ENCODE assay signal across 9 mouse cellular contexts in the genomic region with DNA sequence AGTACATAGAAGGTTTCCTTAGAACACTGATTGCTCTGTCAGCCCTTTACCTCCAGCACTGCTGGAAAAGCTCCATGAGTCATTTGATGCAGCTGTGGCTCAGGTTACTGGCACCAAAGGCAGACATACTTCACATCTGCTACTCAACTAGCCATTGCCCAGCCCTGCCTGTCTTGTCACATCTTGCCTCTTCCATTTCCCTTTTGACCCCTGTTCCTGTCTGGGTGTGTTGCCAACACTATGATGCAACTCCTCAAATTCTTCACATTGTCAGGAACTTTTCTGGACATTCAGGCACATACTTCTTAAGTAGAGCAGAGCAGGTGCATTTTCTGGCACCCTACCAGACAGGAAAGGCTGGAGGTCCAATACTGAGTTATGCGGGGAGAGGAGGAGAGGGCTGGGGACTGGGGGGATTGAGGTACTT.
DNase-seq lines count a peak whose midpoint lies in the region; ATAC-seq and TF ChIP-seq lines count a peak whose summit lies in the region.
"Had no signal": no experiment of that assay in that cellular context is flagged by ENCODE, and none has a peak within 500 bp of the region (broad histone marks: within the 10 kb centered on the region; RNA-seq: fewer than 3 reads in every experiment).

No protein-coding gene starts in this region.

- DNase-seq in heart, adult 18-20 months: peak; percentile 20 to 39
- DNase-seq in fibroblast of lung, adult 2 months (ENCODE audit: low read depth): peak; percentile 95
- peak; percentile 49 for DNase-seq in kidney, postnatal 10 days
- no peak for DNase-seq in layer of hippocampus, postnatal 10 days (ENCODE audit: low spot score in 2 of 2)
- no peak for DNase-seq in thymus, postnatal 14 days
- no peak for DNase-seq in hindbrain, embryonic 11.5 days (ENCODE audit: low spot score)
- DNase-seq: thymus, postnatal 25 days had no signal

- H3K4me2 ChIP-seq in heart, embryonic 12.5 days: no peak overlapping the region
- H3K4me2 ChIP-seq in myocyte (ENCODE audit: low read depth): peak overlapping the region; percentile 46
- H3K4me2 ChIP-seq in hindbrain, embryonic 11.5 days (replicated peaks; ENCODE audit: low read depth, low read length): no peak overlapping the region

- no peaks in the 10 kb centered on the region for H3K36me3 ChIP-seq in heart, embryonic 12.5 days
- no peaks in the 10 kb centered on the region for H3K36me3 ChIP-seq in myocyte (ENCODE audit: control insufficient read depth, insufficient read depth)
- H3K36me3 ChIP-seq in hindbrain, embryonic 11.5 days (ENCODE audit: control insufficient read depth, insufficient read depth, low read length): no peaks in the 10 kb centered on the region

- no peak overlapping the region for H3K9ac ChIP-seq in heart, embryonic 12.5 days
- H3K9ac ChIP-seq in hindbrain, embryonic 11.5 days (ENCODE audit: low read depth, low read length): no peak overlapping the region

- no peaks in the 10 kb centered on the region for H3K27me3 ChIP-seq in heart, embryonic 12.5 days (replicated peaks)
- no peaks in the 10 kb centered on the region for H3K27me3 ChIP-seq in myocyte (ENCODE audit: control insufficient read depth, insufficient read depth, insufficient read length)
- H3K27me3 ChIP-seq in hindbrain, embryonic 11.5 days (ENCODE audit: control insufficient read depth, insufficient read depth, low read length): no peaks in the 10 kb centered on the region

- no peak for TF ChIP-seq POLR2A in myocyte (IDR thresholded peaks at IDR 0.05; ENCODE audit: insufficient read length, low read depth)

- H3K4me1 ChIP-seq in heart, embryonic 12.5 days (replicated peaks): no peaks in the 10 kb centered on the region
- H3K4me1 ChIP-seq in hindbrain, embryonic 11.5 days (replicated peaks; ENCODE audit: control insufficient read depth, insufficient read depth, low read length): no peaks in the 10 kb centered on the region

- no peaks in the 10 kb centered on the region for H3K79me2 ChIP-seq in myocyte (ENCODE audit: control insufficient read depth, insufficient read depth)

- ATAC-seq in heart, embryonic 12.5 days (ENCODE audit: insufficient number of reproducible peaks, low FRiP score): no peak
- no peak for ATAC-seq in hindbrain, embryonic 11.5 days (ENCODE audit: low FRiP score)

- 76% methylated on average over 1 of the region's 1 CpGs for WGBS in heart, embryonic 12.5 days
- 50% methylated on average over 1 of the region's 1 CpGs for WGBS in hindbrain, embryonic 11.5 days

- no peak overlapping the region for H3K4me3 ChIP-seq in heart, embryonic 12.5 days
- H3K4me3 ChIP-seq in myocyte: no peak overlapping the region
- H3K4me3 ChIP-seq in hindbrain, embryonic 11.5 days (ENCODE audit: low read depth, low read length): no peak overlapping the region

- H3K9me3 ChIP-seq in heart, embryonic 12.5 days (replicated peaks): no peaks in the 10 kb centered on the region
- no peaks in the 10 kb centered on the region for H3K9me3 ChIP-seq in hindbrain, embryonic 11.5 days (ENCODE audit: control insufficient read depth, low read length)

- no peak overlapping the region for H3ac ChIP-seq in myocyte (ENCODE audit: control insufficient read depth, insufficient read length)

- no peak overlapping the region for H3K27ac ChIP-seq in heart, embryonic 12.5 days (ENCODE audit: poor library complexity, severe bottlenecking)
- no peak overlapping the region for H3K27ac ChIP-seq in hindbrain, embryonic 11.5 days (ENCODE audit: low read depth, low read length)

TF ChIP-seq in myocyte, 11 proteins besides CTCF, POLR2A, EP300 and RAD21:
- TF ChIP-seq MYOG (IDR thresholded peaks at IDR 0.05; ENCODE audit: control insufficient read depth in 1 of 3, insufficient read depth in 1 of 3, insufficient read length in 2 of 3, low read depth in 2 of 3) (peak in 1 of 3 experiments; percentile 71), REST (IDR thresholded peaks at IDR 0.05; ENCODE audit: insufficient read depth, insufficient read length) (no peak), SRF (IDR thresholded peaks at IDR 0.05; ENCODE audit: control insufficient read depth, insufficient read length, low read depth) (no peak), CEBPB (IDR thresholded peaks at IDR 0.05; ENCODE audit: insufficient read depth, poor library complexity, severe bottlenecking) (peak; percentile 97), TCF3 (IDR thresholded peaks at IDR 0.05; ENCODE audit: insufficient read length, low read depth) (no peak), TCF12 (IDR thresholded peaks at IDR 0.05; ENCODE audit: insufficient read depth, poor library complexity, severe bottlenecking) (peak; percentile 61), USF1 (IDR thresholded peaks at IDR 0.05; ENCODE audit: low read depth) (no peak), E2F4 (IDR thresholded peaks at IDR 0.05; ENCODE audit: insufficient read depth) (no peak), POLR2AphosphoS2 (IDR thresholded peaks at IDR 0.05; ENCODE audit: insufficient read length, low read depth) (no peak), MAX (IDR thresholded peaks at IDR 0.05; ENCODE audit: low read depth) (no peak), MYOD1 (IDR thresholded peaks at IDR 0.05; ENCODE audit: control insufficient read depth in 1 of 3, insufficient read length in 2 of 3, low read depth in 2 of 3) (peak in 2 of 3 experiments; percentile 78 to 88)

Comparison
In these comparisons a context has a peak if more than half of its experiments do, and no peak if none do; other contexts are left out.
1. DNase-seq: peak in heart, adult 18-20 months (2 of 2), fibroblast of lung, adult 2 months (single experiment) and kidney, postnatal 10 days (single experiment); none in layer of hippocampus, postnatal 10 days (0 of 2), thymus, postnatal 14 days (single experiment) and hindbrain, embryonic 11.5 days (single experiment).